8 mouse cellular contexts compared by ENCODE assay signal in genomic region chr17:31776949-31777607, GRCm38 (mm10).
DNase-seq lines count a peak whose midpoint lies in the region; ATAC-seq lines count a peak whose summit lies in the region.

No protein-coding gene starts in this region.

- H3K4me3 ChIP-seq in hindbrain, embryonic 10.5 days: no peak overlapping the region
- no peak overlapping the region for H3K4me3 ChIP-seq in limb, embryonic 10.5 days
- H3K4me3 ChIP-seq in neural tube, embryonic 15.5 days (replicated peaks): no peak overlapping the region

- H3K36me3 ChIP-seq in hindbrain, embryonic 10.5 days: no peaks in the 10 kb centered on the region
- H3K36me3 ChIP-seq in limb, embryonic 10.5 days: no peaks in the 10 kb centered on the region
- no peaks in the 10 kb centered on the region for H3K36me3 ChIP-seq in neural tube, embryonic 15.5 days

- no peaks in the 10 kb centered on the region for H3K27me3 ChIP-seq in hindbrain, embryonic 10.5 days (ENCODE audit: insufficient read depth, poor library complexity, severe bottlenecking)
- no peaks in the 10 kb centered on the region for H3K27me3 ChIP-seq in limb, embryonic 10.5 days (ENCODE audit: low read depth, poor library complexity, severe bottlenecking)
- H3K27me3 ChIP-seq in neural tube, embryonic 15.5 days (replicated peaks): no peaks in the 10 kb centered on the region

- ATAC-seq in neural tube, embryonic 15.5 days (ENCODE audit: low FRiP score): 0 out of 2 replicates have a peak, but pooled peaks have one; percentile 41

- DNase-seq in gastrocnemius, postnatal 10 days: peak; percentile 44
- DNase-seq in gastrocnemius, adult 18-20 months (ENCODE audit: low spot score): no peak
- DNase-seq in brain, adult 2 months (ENCODE audit: low read depth, low spot score): peak; percentile 43
- peak; percentile 66 for DNase-seq in hindbrain, embryonic 10.5 days (ENCODE audit: low spot score)
- peak; percentile 55 for DNase-seq in limb, embryonic 10.5 days (ENCODE audit: low spot score)
- no peak for DNase-seq in natural killer cell, adult 2 months (ENCODE audit: low spot score in 2 of 2)
- no peak for DNase-seq in thymus, postnatal 14 days

- H3K27ac ChIP-seq in hindbrain, embryonic 10.5 days: peak overlapping the region; percentile 57; the same call in 1 of the 2 replicates
- H3K27ac ChIP-seq in limb, embryonic 10.5 days: peak overlapping the region; percentile 66
- peak overlapping the region; percentile 54 for H3K27ac ChIP-seq in neural tube, embryonic 15.5 days (replicated peaks)

- H3K9ac ChIP-seq in neural tube, embryonic 15.5 days (replicated peaks): 0 out of 2 replicates have a peak overlapping the region, but pooled peaks have one; percentile 5

- 56% methylated on average over 9 of the region's 9 CpGs for WGBS in hindbrain, embryonic 10.5 days
- WGBS in limb, embryonic 10.5 days: 53% methylated on average over 9 of the region's 9 CpGs
- WGBS in neural tube, embryonic 15.5 days: 63% methylated on average over 9 of the region's 9 CpGs

- no peaks in the 10 kb centered on the region for H3K9me3 ChIP-seq in hindbrain, embryonic 10.5 days
- no peaks in the 10 kb centered on the region for H3K9me3 ChIP-seq in limb, embryonic 10.5 days (replicated peaks)
- no peaks in the 10 kb centered on the region for H3K9me3 ChIP-seq in neural tube, embryonic 15.5 days (replicated peaks)

- no peak overlapping the region for H3K4me2 ChIP-seq in neural tube, embryonic 15.5 days

- H3K4me1 ChIP-seq in hindbrain, embryonic 10.5 days (replicated peaks): peaks cover 50% of the 10 kb centered on the region
- peaks cover 30% of the 10 kb centered on the region for H3K4me1 ChIP-seq in limb, embryonic 10.5 days
- peaks cover 17% of the 10 kb centered on the region for H3K4me1 ChIP-seq in neural tube, embryonic 15.5 days

Comparison
In these comparisons a context has a peak if more than half of its experiments do, and no peak if none do; other contexts are left out.
1. DNase-seq: peak in gastrocnemius, postnatal 10 days (single experiment), brain, adult 2 months (single experiment), hindbrain, embryonic 10.5 days (single experiment) and limb, embryonic 10.5 days (single experiment); none in gastrocnemius, adult 18-20 months (single experiment), natural killer cell, adult 2 months (0 of 2) and thymus, postnatal 14 days (single experiment).
2. Peak in every context shown above with its lines, with median percentiles within 50 percentile points of each other: H3K27ac ChIP-seq.